Mouse (Mus musculus) cerebellum, adult 9-11 months (tissue): ENCODE measurements around the gene Mpg.

Source experiments
- DNase-seq: peaks from one replicate; pipeline ENCODE4 v3.0.0; 2022

Gene Mpg

DNA sequence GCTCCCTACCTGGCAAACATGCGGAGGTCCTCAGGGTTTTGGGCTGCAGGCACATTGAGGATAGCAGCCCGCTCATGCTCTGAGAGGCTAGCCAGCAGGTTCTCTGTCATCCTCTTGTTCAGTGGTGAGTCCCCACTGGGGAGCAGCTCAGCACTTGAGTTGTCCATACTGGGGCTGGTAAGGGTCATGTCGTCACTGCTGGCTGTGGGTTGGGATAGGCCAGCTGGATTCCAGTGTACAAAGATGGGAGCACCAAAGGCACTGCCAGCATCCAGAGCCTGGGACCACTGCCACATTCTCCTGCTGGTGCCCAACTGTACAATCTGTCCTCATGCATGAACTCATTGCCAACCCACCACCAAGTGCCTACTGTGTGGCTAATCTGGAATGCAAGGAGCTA, 7.6 kb downstream of the Mpg start:
- peak; percentile 69 for DNase-seq

DNA sequence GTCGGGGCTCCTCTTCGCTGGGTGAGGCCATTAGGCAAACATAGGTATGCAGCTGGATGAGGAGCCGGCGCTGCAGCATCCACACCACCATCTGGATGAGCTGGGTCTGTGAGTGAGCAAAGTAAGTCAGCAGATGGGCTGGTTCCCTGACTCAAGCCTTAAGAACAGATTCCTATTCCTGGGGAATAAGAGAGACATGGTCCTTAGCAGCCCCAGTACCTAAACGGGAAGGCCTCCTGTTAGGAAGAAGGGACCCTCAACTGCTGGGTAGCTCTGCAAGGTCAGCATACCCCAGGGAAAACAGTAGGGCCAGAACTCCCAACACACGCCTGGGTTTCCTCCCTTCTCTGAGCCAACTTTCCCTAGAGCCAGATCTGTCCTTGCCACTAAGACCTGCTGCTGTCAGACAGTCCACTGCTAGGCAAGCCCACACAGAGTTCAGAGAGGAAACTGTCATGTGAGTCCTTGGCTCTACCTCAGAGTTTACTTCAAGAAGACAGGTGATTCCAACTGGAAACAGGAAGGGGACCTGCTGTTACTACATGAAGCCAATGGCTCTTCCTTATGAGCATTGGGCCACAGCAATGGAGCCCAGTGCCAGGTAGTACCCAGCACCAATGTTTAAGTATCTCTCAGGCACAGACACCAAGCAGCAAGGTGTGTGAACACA, 8.6 kb downstream of the Mpg start:
- peak; percentile 36 for DNase-seq

DNA sequence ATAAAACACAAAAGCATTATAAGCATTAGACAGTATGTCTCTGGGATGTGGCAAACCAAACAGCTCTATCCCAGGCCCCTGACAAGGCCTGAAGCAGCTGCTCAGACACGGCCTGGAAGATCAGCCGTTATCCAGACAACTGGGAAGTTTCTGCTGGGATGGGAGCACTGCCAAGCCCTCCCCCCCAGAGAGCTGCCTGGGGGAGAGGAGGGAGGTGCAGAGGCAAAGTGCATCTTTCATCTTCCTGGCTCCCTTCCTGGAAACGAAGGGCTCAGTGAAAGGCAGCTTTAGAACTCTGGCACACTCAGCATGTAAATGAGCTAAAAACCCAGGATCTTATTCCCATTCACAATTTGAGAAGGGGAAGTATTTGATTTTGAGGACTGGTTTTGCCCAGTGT, 9.3 kb downstream of the Mpg start:
- DNase-seq = peak; percentile 73

DNA sequence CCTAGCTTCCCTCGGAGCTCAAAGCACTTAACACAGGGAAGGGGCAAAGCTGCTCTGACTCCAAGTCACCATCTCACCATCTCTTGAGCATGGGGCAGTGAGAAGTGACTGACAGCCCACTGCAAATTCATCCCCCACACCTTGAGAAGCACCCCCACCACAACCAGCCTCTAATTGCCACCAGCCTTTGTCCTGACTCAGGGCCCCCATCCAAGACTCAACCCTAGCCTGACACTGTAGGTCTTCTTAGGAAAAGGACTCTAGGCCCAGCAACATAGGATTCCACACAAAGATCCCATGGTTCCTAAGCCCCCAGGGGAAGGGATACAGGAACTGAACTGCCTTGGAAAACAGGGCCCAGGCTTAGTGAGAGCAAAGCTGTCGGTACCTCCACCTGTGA, 9.8 kb downstream of the Mpg start:
- peak; percentile 52 for DNase-seq

DNA sequence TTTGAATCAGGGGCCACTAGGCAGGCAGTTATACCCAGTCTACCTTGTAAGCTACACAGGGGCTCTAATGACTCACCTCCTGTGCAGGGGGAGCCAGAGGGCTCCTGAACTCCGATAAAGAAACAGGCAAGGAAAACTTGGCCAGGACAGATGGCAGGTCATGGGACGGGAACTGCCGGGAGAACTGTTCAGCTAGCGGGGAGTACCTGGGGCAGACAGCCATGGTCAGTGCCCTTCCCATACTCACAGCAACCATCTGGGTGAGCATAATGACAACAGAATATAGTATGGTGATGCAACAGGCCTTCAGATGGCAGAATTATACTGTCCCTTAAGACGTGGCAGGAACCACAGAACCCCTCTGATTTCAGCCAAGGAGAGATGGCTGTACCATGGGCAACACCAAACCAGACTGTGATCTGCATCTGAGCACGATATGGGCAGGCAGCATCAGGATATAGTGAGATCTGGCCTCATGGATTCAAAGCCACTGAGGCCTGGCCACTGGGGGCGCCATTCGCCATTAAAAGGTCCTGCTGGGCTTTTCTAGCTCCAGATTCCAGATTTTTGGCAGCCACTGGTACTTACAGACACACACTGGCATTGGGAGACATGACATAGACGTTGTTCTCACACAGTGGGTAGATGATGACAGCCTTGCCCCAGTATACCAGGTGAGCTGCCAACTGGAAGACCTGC, 10.6 kb downstream of the Mpg start:
- DNase-seq = peak; percentile 78

DNA sequence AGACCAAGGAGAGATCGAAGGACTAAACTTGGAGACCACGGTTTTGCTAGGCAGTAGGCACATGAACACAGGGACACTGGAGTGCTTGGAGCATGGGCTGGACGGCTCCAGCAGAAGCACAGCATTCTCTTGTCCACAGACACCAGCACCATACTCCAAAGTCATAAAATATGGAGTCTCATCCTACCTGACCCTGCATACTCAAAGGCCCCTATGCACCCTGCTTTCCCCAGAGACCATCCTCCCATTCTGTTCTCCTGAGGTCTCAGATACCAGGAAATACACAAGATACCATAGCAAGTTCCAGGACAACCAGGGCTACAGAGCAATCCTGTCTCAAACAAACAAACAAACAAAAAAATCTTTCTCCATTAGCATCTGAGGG, 11.1 kb downstream of the Mpg start:
- no peak for DNase-seq

DNA sequence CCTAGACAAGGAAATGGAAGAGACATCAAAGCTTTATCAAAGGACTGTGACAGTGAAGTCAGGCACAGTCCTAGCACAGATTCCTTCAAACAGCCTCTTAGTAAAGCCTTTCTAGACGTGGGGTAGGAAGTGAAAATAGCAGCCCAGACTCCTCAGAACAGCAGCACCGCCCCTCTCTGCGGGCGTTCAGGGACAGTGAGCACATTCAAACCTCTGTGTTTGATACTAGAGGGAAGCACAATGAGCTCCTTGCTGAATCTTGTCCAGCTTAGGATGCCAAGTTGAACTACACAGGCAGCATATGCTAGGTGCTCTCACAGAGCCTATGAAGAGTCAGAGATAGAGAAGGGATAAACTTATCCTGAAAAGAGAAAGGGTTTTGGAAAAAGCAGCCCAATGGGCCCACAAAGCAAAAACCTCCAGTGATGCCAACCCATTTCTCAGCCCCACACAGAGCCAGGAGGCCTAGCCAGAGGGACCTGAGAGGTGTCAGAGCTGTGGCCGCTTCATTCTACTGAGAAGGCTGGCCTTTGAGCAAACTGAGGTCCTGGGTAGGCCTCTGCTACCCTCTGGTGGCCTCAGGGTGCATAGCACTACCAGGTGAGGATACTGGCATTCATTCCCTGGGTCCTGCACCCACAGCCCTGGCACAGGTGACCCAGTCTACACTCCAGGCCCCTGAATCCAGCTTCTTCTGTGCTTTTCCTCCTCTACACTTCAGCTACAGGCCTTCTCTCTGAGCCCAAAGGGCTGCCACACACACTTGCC, 12.0 kb downstream of the Mpg start:
- peak; percentile 84 for DNase-seq

DNA sequence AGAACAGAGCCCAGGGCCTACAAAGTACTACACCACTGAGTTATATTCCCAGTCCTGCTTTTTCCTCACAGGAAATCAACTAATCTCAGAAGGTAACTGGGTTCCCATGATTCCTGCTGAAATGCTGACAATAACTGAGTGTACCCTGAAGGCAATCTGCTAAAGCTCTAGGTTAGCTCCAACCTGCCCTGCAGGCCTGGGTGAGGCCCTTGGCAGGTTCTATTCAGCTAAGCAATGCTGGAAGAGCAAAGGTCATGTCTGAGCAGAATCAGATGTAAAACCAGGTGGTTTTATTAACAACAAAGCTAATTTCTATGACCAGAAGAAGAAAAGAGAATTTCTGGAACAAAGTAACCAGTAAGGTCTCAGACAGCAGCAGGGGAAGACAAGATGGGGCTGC, 15.1 kb downstream of the Mpg start:
- DNase-seq = no peak

DNA sequence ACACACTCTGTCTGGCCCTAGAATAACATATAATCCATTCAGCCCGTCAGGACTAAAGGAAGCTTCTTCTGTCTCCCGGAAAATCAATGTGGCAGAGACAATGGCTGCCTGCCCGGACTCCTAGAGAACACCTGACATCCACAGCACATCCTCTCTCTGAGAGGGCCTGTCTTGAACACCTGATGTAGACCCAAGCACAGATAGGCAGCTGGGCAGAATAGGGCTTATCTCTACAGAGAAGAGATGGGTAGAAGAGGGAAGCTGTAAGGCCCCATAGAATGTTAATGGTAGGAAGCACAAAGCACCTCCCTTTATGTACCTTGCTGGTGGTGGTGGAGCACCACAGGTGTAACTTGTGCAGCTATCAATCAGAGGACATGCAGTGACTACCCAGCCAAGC, 15.9 kb downstream of the Mpg start:
- no peak for DNase-seq

DNA sequence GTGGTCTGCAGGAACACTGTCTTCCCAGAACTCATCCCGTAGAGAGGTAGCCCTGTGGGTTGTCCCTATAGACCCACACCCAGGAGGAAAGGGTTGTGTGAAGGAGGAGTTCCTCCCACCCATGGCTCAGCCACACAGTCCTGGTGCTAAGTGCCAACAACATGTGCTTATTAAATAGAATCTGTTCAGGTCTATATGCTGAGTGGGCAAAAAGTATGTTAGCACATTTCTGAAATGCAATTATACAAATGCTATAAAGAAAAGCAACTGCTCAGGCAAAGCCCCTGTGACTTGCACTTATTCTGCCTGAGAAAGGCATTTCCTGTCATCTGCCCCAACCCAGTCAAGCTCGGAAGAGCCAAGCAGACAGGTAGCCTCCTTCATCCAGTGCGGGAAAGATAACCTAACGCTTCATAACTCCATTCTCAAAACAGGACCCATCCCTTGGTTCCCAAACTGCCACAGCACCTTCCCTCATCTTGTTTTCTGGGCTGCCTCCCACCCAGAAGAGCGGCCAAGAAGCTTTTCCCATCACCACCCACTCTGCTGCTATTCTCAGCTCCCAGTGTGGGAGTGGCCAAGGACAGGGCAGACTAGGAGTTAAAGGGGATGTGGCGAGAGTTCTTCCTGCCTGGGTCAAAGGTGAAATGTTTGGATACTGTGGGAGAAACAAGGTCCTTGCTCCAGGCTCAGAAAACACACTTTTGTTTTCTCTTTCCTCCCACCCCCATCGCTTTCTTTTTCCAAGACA, 17.1 kb downstream of the Mpg start:
- DNase-seq = no peak

DNA sequence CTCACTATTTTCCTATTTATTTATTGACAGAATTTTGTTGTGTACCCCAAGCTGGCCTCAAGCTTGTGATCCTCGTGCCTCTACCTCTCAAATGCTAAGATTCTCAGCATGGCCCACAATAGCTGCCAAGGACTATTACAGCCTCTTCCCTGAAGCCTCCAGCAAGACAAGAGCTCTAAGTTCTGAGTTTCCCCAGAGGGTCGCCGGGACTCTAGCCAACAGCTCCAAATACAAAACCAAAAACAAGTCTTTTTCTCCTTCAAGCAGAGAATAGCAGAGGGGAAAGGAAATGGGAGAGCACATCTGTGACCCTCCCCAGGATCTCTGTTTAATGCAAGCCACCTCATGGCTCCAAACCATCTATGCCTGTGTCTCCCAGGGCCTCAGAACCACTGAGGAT, 17.8 kb downstream of the Mpg start:
- DNase-seq = no peak

DNA sequence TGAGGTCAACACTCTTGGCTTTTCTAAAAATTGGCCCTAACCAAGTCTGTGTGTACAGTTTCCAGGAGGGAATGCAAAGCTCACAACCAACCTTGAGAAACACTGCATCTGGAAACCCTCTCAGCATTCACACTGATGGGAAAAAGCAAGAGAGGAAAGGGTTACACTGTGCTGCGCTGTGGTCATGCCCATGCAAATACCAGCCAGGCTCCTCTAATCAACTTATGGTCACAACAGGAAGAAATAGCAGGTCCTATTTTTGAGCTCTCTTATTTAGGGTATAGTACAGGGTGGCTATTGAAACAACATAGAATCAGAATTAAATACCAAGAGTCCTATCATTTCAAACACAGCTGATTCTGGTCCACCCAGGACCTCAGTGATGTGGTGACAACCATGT, 18.3 kb downstream of the Mpg start:
- DNase-seq = no peak

DNA sequence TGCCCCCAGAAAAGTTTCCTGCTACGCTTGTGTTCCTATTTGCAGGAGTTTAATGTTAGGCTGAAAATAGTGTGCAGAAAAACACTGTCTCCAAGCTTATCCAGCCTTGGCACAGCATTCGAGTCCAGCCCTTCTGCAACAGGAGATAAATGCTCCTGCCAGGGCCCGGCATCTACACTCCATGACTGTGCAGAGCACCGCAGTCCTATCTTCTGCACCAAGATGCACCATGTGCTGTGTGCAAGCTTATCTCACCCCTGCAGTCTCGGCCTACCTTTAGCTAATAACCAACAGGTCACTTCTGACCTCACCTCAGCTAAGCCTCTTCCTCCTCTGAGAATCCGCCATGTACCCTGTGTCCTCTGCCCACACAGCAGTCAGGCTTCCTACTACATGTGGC, 19.3 kb downstream of the Mpg start:
- no peak for DNase-seq

DNA sequence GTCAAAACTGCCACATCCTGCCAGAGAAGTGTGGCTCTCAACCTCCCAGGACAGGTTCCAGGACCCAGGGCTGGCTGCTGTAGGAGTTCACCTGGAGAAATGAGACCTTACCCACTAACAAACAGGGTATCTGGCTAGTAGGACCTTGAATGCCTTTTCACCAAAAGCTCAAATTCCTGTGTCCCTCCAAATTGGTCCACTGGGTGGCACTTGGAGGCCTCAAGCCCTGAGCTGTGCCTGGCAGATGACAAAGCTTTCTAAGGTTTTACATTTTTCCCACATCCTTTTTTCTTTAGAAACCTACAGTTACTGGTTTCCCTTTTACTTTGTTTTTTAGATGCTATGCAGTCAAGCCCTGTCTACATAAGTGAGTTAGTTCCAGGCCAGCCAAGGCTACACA, 20.8 kb downstream of the Mpg start:
- DNase-seq = no peak

DNA sequence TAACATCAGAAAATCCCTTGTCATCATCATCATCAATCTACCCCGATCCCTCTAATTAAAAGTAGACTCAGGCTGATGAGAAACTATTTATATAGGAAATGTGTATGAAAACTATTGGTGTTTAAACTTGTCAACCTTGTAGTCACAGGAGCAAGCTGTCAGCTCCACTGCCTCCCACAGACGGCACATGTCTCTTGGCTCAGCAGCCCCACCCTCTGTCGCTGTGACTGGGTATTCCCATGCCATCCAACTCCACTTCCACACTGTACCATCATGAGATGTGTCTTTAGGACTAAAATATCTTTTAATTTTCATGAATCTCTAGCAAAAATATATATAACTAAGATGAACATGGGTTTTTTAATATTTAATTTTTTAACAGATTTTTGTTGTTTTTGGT, 22.0 kb downstream of the Mpg start:
- no peak for DNase-seq

DNA sequence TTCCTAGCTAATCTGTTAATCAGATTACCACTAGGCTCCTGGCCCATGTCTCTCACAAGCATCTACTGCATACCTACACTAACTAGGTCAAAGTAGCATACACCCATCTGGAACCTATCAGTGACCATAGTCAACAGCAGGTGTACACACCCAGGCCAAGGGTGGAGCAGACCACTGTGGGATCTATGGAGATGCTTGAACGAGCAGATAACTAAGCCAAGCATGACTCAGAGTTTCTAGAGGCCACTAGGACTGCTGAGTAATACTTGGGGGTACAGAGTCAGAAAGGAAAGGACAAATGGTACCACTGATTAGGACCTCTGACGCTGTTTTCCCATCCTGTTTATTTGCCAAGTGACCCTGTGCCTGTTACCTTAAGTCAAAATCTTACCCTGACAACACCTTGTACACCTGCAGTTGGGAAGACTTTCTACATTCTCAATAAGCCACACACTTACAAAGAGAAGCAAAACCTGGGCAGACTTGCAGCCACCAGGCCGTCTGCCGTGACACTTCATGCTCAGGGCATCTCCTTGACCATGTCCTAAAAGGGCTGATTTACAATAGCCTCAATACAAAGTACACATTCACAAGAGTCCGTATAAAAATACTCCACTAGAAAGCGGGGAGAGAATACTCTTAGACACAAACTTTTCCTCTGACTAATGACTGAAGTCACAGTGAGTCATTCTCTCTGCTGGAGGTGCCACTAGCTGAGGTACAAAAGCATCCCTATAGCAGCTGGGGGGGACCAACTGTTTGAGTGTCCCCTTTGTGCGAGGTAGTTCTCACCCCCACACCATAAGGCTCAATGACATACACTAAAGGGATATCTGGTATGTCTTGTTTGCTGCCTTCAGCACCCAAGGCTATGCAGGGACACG, 24.8 kb downstream of the Mpg start:
- DNase-seq = no peak

DNA sequence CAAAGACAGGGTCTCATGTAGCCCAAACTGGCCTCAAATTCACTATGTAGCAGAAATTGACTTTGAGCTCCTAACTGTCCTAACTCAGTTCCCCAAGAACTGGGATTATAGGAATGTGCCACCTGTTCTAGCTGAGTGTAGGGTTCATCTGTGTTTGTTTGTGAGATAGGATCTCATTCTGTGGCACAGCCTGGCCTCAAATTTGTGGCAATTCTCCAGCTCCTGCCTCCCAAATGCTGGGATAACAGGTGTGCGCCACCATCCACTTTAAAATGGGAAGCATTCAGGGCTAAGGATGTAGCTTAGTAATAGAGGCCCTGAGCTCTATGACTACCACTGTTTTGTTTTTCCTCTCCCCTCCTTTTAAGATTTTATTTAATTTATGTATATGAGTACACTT, 26.8 kb downstream of the Mpg start:
- DNase-seq = peak; percentile 52

DNA sequence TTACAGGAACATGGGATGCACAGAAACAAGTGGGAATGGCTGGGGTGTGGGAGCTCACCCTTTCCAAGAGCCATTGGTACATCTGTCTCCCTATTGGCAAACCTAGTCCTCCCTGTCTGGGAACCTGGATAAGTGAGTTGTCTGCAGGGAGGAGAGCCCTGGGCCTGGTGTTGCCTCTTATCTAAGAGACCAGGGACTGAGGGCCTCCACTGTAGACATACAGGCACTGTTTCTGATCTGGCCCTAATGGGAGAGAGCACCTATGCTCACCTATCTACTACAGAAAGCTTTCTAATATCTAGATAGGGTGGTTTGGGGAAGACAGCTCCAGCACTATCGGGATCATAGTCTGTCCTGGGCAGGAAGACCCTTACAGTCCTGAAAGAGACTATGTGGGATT, 29.8 kb downstream of the Mpg start:
- DNase-seq = no peak

DNA sequence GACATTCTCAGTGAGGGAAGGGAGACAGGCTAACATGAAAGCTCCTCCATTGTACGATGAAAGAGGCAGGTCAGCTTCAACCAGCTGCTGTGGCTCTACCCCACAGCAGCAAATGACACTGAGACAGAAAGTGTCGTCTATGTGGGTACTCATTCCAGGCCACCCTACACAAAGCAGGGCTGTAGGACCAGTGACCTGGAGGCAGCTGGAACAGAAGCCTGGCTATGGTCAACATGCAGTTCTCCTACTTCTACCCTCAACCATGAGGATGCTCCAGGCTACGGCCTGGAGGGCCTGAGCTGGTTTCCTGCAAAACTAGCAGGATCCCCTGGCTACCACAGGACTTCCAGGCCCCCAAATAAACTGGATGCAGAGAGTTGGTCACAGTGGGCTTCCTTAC, 30.3 kb downstream of the Mpg start:
- no peak for DNase-seq

DNA sequence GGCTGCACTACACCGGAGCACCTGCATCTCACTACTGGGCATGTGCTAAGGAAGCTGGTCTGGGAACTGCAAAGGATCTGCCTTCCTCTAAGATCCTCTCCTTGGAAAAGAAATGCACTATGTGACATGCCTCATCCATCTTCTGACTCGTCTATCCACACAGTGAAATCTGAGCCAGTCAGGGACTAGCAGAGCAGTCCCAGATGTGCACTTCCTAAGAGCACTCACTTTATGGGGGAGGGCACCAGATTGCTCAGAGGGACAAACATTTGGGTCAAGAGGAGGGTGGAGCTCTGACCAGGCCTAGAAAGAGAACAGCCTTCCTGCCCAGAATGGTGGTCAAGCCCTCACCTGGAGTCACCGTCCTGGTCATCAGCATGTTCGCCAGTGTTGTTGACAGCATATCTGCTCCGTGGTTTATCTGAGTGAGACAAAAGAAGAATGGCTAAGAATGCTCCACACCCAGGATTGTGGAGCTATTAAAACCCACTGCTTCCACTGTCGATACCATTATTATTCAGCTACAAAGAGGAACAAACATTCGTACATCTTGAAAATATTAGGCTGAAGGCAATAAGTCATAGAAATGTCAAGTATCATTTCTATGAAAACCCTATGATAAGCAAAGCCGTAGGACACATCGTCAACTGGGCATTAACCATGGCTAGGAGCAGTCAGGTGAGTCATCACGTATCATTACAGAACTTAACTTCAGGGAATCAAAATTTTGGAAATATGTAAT, 36.5 kb downstream of the Mpg start:
- no peak for DNase-seq

DNA sequence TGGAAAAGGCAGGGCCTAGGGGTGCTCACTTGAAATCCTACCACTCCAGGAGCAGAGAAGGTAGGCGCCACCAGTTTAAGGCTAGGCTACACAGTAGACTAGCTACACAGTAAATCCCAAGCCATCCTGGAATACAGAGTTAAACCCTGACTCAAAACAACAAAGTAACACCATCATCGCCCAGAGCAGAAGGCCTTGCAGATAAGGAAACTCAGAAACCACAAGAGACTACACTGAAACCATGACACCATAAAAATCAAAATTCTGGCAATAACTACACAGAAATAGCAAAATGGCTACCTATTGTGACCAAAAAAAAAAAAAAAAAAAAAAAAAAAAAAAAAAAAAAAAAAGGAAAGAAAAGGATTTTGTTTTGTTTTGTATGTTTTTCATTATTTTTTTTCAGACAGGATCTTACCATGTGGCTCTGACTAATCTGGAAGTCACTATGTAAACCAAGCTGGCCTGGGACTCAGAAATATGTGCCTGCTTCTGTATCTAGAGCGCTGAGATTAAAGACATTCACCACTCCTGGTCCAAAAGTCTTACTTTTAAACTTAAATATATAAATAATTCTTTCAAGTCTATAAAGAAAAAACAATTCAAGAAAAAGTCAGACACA, 38.9 kb downstream of the Mpg start:
- DNase-seq = no peak
